Mouse (Mus musculus): Measurements from ENCODE around the gene E2f4. TPM values are rescaled to one million over a fixed set of nuclear protein-coding genes. Genes with fewer than 3 reads are reported as not detected.
A peak's percentile ranks its signal among the peaks of the same experiment; 100 is the strongest.

Gene E2f4
- total and polyA plus RNA-seq, 3 experiments: 97.9 to 313 (median 98.5) TPM

DNA sequence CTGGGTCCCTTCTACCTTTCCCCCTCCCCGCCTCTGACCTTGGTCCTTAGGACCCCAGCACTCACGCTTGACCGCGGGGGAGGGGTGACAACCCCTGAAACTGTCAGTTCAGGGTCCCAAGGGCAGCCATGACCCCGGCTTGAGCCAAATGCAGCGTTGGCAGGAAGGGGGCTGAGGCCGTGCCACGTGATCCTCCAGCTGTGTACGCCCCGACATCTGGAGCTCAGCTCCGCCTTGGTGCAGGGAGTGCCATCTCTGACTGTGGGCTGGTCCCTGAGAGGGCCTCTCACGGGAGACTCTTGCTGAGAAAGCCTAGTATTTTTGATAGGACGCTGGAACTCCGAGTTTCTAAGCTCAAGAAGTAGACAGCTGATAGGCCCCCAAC, 42.5 kb upstream of the E2f4 start, which contains the start of gene B3gnt9 (continued):
- TF ChIP-seq GABPA (IDR thresholded peaks at IDR 0.05; ENCODE audit: low read depth, low read length): no peak

DNA sequence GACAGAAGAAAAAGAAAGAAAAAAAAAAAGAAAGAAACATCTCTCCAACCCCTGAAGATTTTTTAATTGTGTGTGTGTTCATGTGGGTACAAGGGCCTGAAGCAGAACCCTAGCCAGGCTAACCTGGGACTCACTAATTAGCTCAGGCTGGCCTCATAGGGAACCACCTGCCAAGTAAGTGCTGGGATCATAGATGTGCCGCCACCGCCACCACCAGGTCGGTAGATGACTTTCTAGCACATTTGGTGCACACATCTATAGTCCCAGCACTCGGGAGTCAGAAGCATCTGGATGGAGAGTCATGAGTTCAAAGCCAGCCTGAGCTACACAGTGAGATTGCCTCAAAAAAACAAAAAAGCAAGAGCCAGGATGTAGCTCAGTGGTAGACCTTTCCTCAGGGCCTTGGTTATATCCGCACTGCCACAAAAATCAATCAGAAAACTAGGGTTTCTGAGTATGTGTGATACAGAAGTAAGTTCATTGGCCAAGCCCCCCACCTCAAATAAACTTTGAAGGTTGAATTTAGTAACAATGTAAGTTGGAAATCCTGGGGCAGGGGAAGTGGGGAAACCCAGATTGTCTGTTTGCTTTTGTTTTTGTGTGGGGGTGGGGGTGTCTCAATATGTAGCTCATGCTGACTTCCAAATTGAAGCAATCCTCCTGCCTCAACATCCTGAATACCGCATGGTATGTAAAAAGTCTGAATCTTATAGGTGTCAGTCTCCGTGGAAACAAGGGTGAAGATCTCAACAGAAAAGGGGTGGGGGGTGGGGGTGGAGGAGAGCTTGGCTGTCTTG, 39.9 kb upstream of the E2f4 start:
- Histone ChIP-seq H3K9ac (ENCODE audit: control insufficient read depth, low read depth, low read length, poor library complexity, severe bottlenecking) (no peak overlapping the region), H3K9me3 (replicated peaks; ENCODE audit: insufficient read depth, low read length) (no peaks in the 10 kb centered on the region), H3K4me1 (ENCODE audit: control insufficient read depth in 1 of 2, insufficient read depth in 2 of 2, low read length in 2 of 2) (peaks cover 2 to 30% of the 10 kb centered on the region in 2 experiments; a peak in 3 of 4 replicates), H3K4me3 (ENCODE audit: control insufficient read depth in 1 of 2, insufficient read depth in 1 of 2, low read depth in 2 of 2, low read length in 2 of 2) (no peak overlapping the region), H3K27ac (ENCODE audit: control insufficient read depth, low read depth, low read length) (no peak overlapping the region), H3K36me3 (ENCODE audit: control insufficient read depth in 1 of 2, insufficient read depth in 2 of 2, low read length in 2 of 2) (peaks cover 0 to 26% of the 10 kb centered on the region in 2 experiments; a peak in 2 of 4 replicates), H3K27me3 (ENCODE audit: control insufficient read depth in 1 of 2, insufficient read depth in 2 of 2, low read length in 2 of 2) (no peaks in the 10 kb centered on the region), H3K79me2 (ENCODE audit: control insufficient read depth, insufficient read depth, low read length, poor library complexity) (no peaks in the 10 kb centered on the region; the same call in 1 of the 2 replicates)
- DNase-seq (ENCODE audit: low read depth, low spot score): no peak
- TF ChIP-seq EP300 (IDR thresholded peaks at IDR 0.05; ENCODE audit: low read depth in 1 of 2, low read length in 2 of 2) (no peak), ETS1 (IDR thresholded peaks at IDR 0.05; ENCODE audit: low read depth, low read length) (no peak), USF1 (IDR thresholded peaks at IDR 0.05; ENCODE audit: low read depth, low read length) (no peak), BHLHE40 (IDR thresholded peaks at IDR 0.05; ENCODE audit: borderline replicate concordance, low read depth, low read length) (no peak), CTCF (IDR thresholded peaks at IDR 0.05 in 2 of 3, conservative IDR thresholded peaks at IDR 0.05 in 1 of 3; ENCODE audit: control insufficient read depth in 1 of 3, insufficient read depth in 1 of 3, low read depth in 2 of 3, low read length in 3 of 3, poor library complexity in 1 of 3, severe bottlenecking in 1 of 3) (0 out of 6 replicates have a peak, but pooled peaks of 1 of the 3 experiments have one; percentile 7), RAD21 (IDR thresholded peaks at IDR 0.05; ENCODE audit: low read depth, low read length) (peak; percentile 3; the same call in 1 of the 2 replicates)

DNA sequence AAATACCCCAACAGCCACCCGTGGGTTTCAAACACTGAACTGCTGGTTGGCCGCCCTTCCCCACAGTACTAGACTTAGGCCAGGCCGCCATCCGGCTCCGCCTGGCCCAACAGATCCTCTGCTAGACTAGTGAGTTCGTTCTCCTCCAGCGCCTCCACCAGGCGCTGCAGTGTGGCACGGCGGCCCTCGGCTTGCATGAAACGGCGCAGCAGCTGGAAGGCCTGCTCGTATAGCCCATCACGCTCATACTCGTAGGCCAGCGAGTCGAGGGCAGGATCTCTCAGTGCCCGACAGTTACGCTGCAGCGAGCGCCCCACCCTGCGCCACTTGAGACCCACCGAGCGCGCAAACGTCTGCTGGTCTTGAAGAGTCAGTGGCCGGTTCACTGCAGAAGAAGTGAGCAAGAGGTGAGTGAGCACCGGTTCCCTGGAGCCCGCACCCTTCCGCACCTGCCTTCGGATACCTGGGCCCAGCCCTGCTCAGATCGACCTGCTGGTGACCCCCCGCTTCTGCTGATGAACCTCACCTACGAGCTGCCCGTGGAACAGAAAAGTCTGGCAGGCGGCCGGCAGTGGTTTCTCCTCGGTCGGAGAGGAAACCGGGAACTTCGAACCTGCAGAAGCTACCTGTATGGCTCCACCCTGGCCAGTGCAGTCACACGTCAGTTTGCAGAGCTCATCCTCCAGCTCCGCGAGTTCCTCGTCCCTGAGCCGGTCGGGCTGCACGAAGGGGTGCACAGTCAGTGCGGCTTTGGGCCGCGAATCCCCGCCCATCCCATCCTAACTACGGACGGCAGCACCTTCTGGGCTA, 38.3 kb upstream of the E2f4 start:
- TF ChIP-seq GABPA (IDR thresholded peaks at IDR 0.05; ENCODE audit: low read depth, low read length): no peak
- TF ChIP-seq CHD1 (IDR thresholded peaks at IDR 0.05; ENCODE audit: low read depth, low read length): no peak
- TF ChIP-seq MYC (IDR thresholded peaks at IDR 0.05; ENCODE audit: low read depth, low read length): no peak
- no peak for TF ChIP-seq SMC3 (IDR thresholded peaks at IDR 0.05; ENCODE audit: low read depth, low read length)
- no peak for TF ChIP-seq ZMIZ1 (IDR thresholded peaks at IDR 0.05; ENCODE audit: low read depth, low read length)
- no peak for TF ChIP-seq MXI1 (IDR thresholded peaks at IDR 0.05; ENCODE audit: low read depth, low read length)
- TF ChIP-seq NRF1 (IDR thresholded peaks at IDR 0.05; ENCODE audit: insufficient read depth, low read depth, low read length, poor library complexity, severe bottlenecking): no peak
- TF ChIP-seq MAFK (IDR thresholded peaks at IDR 0.05; ENCODE audit: borderline replicate concordance, low read depth, low read length): no peak
- no peak for TF ChIP-seq POLR2AphosphoS5 (IDR thresholded peaks at IDR 0.05; ENCODE audit: borderline replicate concordance, low read depth, low read length)
- TF ChIP-seq TBP (IDR thresholded peaks at IDR 0.05; ENCODE audit: low read depth, low read length): no peak
- TF ChIP-seq POLR2A (IDR thresholded peaks at IDR 0.05; ENCODE audit: control insufficient read depth in 1 of 2, insufficient read depth in 1 of 2, low read depth in 1 of 2, low read length in 2 of 2, poor library complexity in 1 of 2): no peak
- TF ChIP-seq ELF1 (IDR thresholded peaks at IDR 0.05; ENCODE audit: low read depth, low read length): no peak
- no peak for TF ChIP-seq ZC3H11A (IDR thresholded peaks at IDR 0.05; ENCODE audit: low read depth, low read length)
- no peak for TF ChIP-seq MYB (IDR thresholded peaks at IDR 0.05; ENCODE audit: low read depth, low read length)
- no peak for TF ChIP-seq E2F4 (IDR thresholded peaks at IDR 0.05; ENCODE audit: borderline replicate concordance, low read depth, low read length)
- Histone ChIP-seq H3K27ac (ENCODE audit: control insufficient read depth, low read depth, low read length) (no peak overlapping the region), H3K36me3 (ENCODE audit: control insufficient read depth in 1 of 2, insufficient read depth in 2 of 2, low read length in 2 of 2) (peaks cover 0 to 18% of the 10 kb centered on the region in 2 experiments; a peak in 2 of 4 replicates), H3K79me2 (ENCODE audit: control insufficient read depth, insufficient read depth, low read length, poor library complexity) (peaks cover 9% of the 10 kb centered on the region), H3K4me1 (ENCODE audit: control insufficient read depth in 1 of 2, insufficient read depth in 2 of 2, low read length in 2 of 2) (peaks cover 0 to 23% of the 10 kb centered on the region in 2 experiments; a peak in 2 of 4 replicates), H3K9ac (ENCODE audit: control insufficient read depth, low read depth, low read length, poor library complexity, severe bottlenecking) (no peak overlapping the region), H3K9me3 (replicated peaks; ENCODE audit: insufficient read depth, low read length) (no peaks in the 10 kb centered on the region), H3K4me3 (ENCODE audit: control insufficient read depth in 1 of 2, insufficient read depth in 1 of 2, low read depth in 2 of 2, low read length in 2 of 2) (no peak overlapping the region), H3K27me3 (ENCODE audit: control insufficient read depth in 1 of 2, insufficient read depth in 2 of 2, low read length in 2 of 2) (no peaks in the 10 kb centered on the region)
- no peak for DNase-seq (ENCODE audit: low read depth, low spot score)
